Mouse (Mus musculus): ENCODE measurements around the gene Plagl1. TPM values are rescaled to one million over a fixed set of nuclear protein-coding genes. Genes with fewer than 3 reads are reported as not detected.

Plagl1 gene
- polyA plus RNA-seq, 1 experiment, result not detected

- no peak for TF ChIP-seq GATA1 (IDR thresholded peaks at IDR 0.05; ENCODE audit: low read length)
Observed at GRCm38 (mm10) chr10:13063457-13063856, 3.2 kb downstream of the Plagl1 start.

- no peak for TF ChIP-seq GATA1 (IDR thresholded peaks at IDR 0.05; ENCODE audit: low read length)
Observed at GRCm38 (mm10) chr10:13065129-13065752, 4.9 kb downstream of the Plagl1 start.

- TF ChIP-seq GATA1 (IDR thresholded peaks at IDR 0.05; ENCODE audit: low read length), result no peak
Observed at GRCm38 (mm10) chr10:13071031-13071430, 10.7 kb downstream of the Plagl1 start.

GRCm38 (mm10) chr10:13076807-13077532, 16.7 kb downstream of the Plagl1 start:
- no peak for TF ChIP-seq GATA1 (IDR thresholded peaks at IDR 0.05; ENCODE audit: low read length)

GRCm38 (mm10) chr10:13082459-13082858, 22.2 kb downstream of the Plagl1 start:
- TF ChIP-seq GATA1 (IDR thresholded peaks at IDR 0.05; ENCODE audit: low read length), result no peak

GRCm38 (mm10) chr10:13090596-13091424, 30.5 kb downstream of the Plagl1 start:
- no peak for TF ChIP-seq GATA1 (IDR thresholded peaks at IDR 0.05; ENCODE audit: low read length)

GRCm38 (mm10) chr10:13092996-13093395, 32.7 kb downstream of the Plagl1 start:
- no peak for TF ChIP-seq GATA1 (IDR thresholded peaks at IDR 0.05; ENCODE audit: low read length)

GRCm38 (mm10) chr10:13098895-13099294, 38.6 kb downstream of the Plagl1 start:
- no peak for TF ChIP-seq GATA1 (IDR thresholded peaks at IDR 0.05; ENCODE audit: low read length)

- TF ChIP-seq GATA1 (IDR thresholded peaks at IDR 0.05; ENCODE audit: low read length), result no peak
Observed at GRCm38 (mm10) chr10:13100061-13100648, 39.9 kb downstream of the Plagl1 start.

GRCm38 (mm10) chr10:13102360-13102759, 42.1 kb downstream of the Plagl1 start:
- TF ChIP-seq GATA1 (IDR thresholded peaks at IDR 0.05; ENCODE audit: low read length), result no peak

- no peak for TF ChIP-seq GATA1 (IDR thresholded peaks at IDR 0.05; ENCODE audit: low read length)
Observed at GRCm38 (mm10) chr10:13103838-13104237, 43.5 kb downstream of the Plagl1 start.

GRCm38 (mm10) chr10:13106909-13107624, 46.8 kb downstream of the Plagl1 start:
- no peak for TF ChIP-seq GATA1 (IDR thresholded peaks at IDR 0.05; ENCODE audit: low read length)

- TF ChIP-seq GATA1 (IDR thresholded peaks at IDR 0.05; ENCODE audit: low read length), result no peak
Observed at GRCm38 (mm10) chr10:13108021-13108548, 47.8 kb downstream of the Plagl1 start.

- TF ChIP-seq GATA1 (IDR thresholded peaks at IDR 0.05; ENCODE audit: low read length), result no peak
Observed at GRCm38 (mm10) chr10:13108847-13109246, 48.5 kb downstream of the Plagl1 start.

- TF ChIP-seq GATA1 (IDR thresholded peaks at IDR 0.05; ENCODE audit: low read length), result no peak
Observed at GRCm38 (mm10) chr10:13109781-13110180, 49.5 kb downstream of the Plagl1 start.

Data from G1E-ER4 (cell line).